Mouse (Mus musculus) urinary bladder, postnatal 25 days (tissue): ENCODE data around the gene Ezr.

Experiments
- DNase-seq: peaks from one replicate; pipeline ENCODE4 v3.0.0; 2022; ENCODE audit warnings: low spot score

The Ezr gene

GRCm38 (mm10) chr17:6768301-6768788, 14.2 kb downstream of the Ezr start:
- no peak for DNase-seq

GRCm38 (mm10) chr17:6767771-6768170, 14.8 kb downstream of the Ezr start:
- no peak for DNase-seq

GRCm38 (mm10) chr17:6766823-6767222, 15.8 kb downstream of the Ezr start:
- DNase-seq = no peak

GRCm38 (mm10) chr17:6765886-6766285, 16.7 kb downstream of the Ezr start:
- DNase-seq = no peak

GRCm38 (mm10) chr17:6764730-6765129, 17.9 kb downstream of the Ezr start:
- no peak for DNase-seq

GRCm38 (mm10) chr17:6764227-6764593, 18.4 kb downstream of the Ezr start:
- no peak for DNase-seq

- DNase-seq = no peak
Observed at GRCm38 (mm10) chr17:6763513-6764226, 18.9 kb downstream of the Ezr start.

- DNase-seq = no peak
Observed at GRCm38 (mm10) chr17:6759717-6760292, 22.8 kb downstream of the Ezr start.

- DNase-seq = no peak
Observed at GRCm38 (mm10) chr17:6758845-6759244, 23.7 kb downstream of the Ezr start.

GRCm38 (mm10) chr17:6757902-6758301, 24.7 kb downstream of the Ezr start:
- DNase-seq = peak; percentile 41

- DNase-seq = no peak
Observed at GRCm38 (mm10) chr17:6755873-6756272, 26.7 kb downstream of the Ezr start.

- no peak for DNase-seq
Observed at GRCm38 (mm10) chr17:6755176-6755575, 27.4 kb downstream of the Ezr start.

- DNase-seq = no peak
Observed at GRCm38 (mm10) chr17:6752375-6752774, 30.2 kb downstream of the Ezr start.

- no peak for DNase-seq
Observed at GRCm38 (mm10) chr17:6751221-6751859, 31.2 kb downstream of the Ezr start.

- no peak for DNase-seq
Observed at GRCm38 (mm10) chr17:6748779-6749464, 33.7 kb downstream of the Ezr start.

GRCm38 (mm10) chr17:6747478-6747877, 35.1 kb downstream of the Ezr start:
- no peak for DNase-seq

- no peak for DNase-seq
Observed at GRCm38 (mm10) chr17:6746452-6747231, 35.9 kb downstream of the Ezr start.

GRCm38 (mm10) chr17:6745975-6746374, 36.6 kb downstream of the Ezr start:
- no peak for DNase-seq

- DNase-seq = no peak
Observed at GRCm38 (mm10) chr17:6745503-6745902, 37.1 kb downstream of the Ezr start.

GRCm38 (mm10) chr17:6744871-6745270, 37.7 kb downstream of the Ezr start:
- no peak for DNase-seq

GRCm38 (mm10) chr17:6744366-6744765, 38.2 kb downstream of the Ezr start:
- DNase-seq = no peak

GRCm38 (mm10) chr17:6743787-6744239, 38.8 kb downstream of the Ezr start:
- no peak for DNase-seq
